Mouse (Mus musculus) thymus, postnatal 10 days (tissue): ENCODE data around the gene Tmed5.
"Not testable (repeated sequence)": the region's sequence is repeated elsewhere in the genome, so short reads cannot be mapped to it uniquely, and the experiment has no call there.

Experiments used
- DNase-seq, 2 experiments: peaks; one replicate each; pipeline ENCODE4 v3.0.0; 2021; ENCODE audit warnings: low spot score in 2 of 2

The Tmed5 gene

DNA sequence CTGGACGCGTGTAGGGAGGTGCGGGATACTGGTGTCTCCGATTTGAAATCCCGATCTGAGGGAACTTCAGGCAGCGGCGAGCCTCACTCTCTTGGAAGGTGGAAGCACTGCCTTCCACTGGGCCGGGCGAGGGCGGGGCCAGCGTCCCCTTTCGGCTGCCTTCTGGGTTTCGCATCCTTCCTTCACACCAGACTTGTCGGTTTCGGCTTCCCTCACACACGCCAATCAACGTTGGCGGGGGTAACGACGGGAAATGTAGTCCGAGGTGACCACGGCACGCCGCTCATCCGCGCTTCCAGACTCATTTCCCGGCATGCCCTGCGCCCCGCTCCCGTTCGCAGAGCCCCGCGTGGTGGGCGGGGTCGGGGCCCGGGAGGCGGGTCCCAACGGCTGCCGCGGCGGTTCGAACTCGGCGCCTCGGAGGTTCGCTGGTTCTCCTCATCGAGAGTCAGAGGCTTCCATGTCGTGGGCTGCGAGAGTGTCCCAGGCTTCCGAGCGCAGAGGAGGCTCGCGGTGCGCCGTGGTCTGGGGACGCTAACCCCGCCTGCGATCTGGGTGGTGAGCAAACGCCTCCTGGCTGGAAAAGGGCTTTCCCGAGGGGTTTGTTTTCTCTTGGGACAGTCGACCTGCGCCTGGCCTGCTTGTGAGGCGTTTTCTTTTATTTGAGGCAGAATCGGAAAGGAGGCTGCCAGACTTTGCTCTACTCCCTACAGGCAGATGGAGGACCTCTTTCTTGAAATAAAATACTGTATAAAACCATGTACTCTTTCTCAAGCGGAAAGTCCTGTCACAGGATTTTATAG is at the start of gene Tmed5, which contains the start of gene Ccdc18:
Gene Tmed5 (minus strand): TSS at position 180 of the 803 bp plus-strand sequence.
Gene Ccdc18 (plus strand): TSS at position 435 of the 803 bp plus-strand sequence.
- peak; percentile 95 to 97 for DNase-seq

DNA sequence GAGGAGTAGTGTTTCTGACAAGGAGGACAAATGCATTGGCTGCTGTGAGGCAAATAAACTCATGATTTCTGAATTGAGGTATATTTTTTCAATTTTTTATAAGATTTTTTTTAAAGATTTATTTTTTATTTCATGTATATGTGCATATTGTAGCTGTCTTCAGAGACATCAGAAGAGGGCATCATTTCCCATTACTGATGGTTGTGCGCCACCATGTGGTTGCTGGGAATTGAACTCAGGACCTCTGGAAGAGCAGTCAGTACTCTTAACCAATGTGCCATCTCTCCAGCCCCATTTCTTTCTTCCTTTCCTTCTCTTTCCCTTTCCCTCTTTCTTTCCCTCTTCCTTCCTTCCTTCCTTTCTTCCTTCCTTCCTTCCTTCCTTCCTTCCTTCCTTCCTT is 31.3 kb upstream of the Tmed5 start:
- DNase-seq = peak; percentile 49 to 67

DNA sequence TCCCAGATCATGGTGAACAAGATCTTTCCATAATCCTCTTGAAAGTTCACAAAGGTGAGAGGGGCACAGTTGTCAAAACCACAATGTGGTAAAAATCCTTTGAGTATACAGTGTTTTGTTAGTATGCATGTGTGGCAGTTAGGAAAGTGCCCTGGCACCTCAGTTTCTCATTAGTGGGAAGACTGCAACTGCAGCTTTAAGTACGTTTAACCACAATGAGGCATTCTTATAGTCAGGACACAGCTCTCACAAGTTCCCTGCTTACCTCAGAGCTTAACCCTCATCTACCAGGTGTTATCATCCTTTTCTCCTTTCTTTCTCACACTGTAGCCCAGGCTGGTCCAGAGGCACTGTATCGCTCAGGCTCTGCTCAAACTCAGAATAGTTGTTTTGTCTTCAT is 28.4 kb upstream of the Tmed5 start:
- peak in 1 of 2 experiments; percentile 4 for DNase-seq

DNA sequence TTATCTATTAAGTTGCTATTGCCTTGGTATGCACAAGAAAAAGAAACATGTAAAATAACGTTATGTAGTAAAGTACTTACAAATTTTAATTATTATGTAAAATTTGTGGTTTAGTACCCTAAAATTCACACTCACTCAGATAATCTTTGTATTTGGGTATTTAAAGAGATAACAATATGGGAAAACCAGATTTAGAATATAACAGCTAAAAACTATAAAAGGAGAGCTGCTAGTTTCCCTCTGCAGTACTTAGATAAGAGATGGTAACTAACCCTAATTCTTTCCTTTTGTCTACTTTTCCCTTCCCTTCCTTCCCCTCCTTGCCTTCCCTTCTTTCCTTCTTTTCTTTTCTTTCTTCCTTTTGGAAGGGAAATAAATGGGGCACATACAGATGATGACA is 20.2 kb upstream of the Tmed5 start:
- no peak for DNase-seq

DNA sequence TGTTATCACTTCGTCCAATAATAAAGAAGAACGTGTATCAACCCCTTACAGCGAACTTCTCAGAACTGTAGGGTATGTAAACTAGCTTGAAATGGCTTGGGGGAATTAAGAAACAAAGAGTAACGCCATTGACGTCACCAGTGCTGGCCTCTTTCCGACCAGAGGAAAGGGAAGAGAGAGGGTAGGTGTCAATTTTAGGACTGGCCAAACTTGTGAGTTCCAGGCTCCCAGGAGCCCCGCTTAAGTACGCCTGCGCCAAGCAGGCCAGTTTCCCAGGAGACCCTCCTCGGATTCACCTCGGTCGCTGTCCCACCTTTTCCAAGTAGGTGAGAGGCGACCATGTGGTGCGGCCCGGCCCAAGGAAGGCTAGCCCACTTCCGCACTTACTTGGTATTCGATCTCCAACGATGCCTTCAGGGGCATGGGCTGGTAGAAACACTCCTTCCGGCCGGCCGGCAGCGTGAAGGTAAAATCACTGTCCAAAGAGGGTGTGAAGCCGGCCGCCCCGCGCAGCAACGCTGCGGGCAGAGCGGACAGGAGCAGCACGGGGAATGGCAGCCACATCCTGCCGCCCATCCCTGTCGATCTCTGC is 475 bp downstream of the Tmed5 start:
- DNase-seq = no peak

DNA sequence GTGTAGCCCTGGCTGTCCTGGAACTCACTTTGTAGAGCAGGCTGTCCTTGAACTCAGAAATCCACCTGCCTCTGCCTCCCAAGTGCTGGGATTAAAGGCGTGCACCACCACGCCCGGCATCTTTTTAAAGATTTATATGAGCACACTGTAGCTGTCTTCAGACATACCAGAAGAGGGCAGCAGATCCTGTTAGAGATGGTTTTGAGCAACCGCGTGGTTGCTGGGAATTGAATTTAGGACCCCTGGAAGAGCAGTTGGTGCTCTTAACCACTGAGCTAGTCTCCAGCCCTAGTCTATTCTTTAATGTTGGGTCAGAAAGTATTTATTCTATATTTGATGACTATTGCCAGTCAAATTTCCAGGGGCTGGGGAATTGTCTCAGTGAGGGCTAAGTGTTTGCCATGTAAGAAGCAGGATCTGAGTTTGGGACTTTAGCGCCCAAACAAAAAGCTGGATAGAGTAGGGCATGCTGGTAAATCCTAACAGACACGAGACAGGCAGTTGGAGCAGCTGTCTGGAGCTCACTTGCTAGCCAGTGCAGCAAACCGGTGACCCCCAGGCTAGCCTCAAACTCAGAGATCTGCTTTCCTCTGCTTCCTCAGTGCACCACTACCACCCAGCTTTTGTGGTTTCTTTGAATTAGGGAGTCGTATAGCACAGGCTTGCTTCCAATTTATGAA is 12.1 kb downstream of the Tmed5 start:
- peak in 1 of 2 experiments; percentile 6 for DNase-seq

DNA sequence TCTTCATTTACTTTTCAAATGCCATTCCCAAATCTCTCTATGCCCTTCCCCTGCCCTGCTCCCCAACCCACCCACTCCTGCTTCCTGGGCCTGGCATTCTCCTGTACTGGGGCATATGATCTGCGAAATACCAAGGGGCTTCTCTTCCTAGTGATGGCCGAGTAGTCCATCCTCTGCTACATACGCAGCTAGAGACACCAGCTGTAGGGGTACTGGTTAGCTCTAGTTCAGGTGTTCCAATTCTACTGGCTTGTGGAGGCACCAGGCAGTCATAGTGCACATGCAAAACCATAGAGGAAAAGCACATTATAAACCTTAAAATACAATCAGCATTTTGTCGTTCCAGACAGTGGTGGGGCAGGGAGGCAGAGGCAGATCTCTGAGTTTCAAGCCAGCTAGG is 14.7 kb downstream of the Tmed5 start:
- DNase-seq = no peak

DNA sequence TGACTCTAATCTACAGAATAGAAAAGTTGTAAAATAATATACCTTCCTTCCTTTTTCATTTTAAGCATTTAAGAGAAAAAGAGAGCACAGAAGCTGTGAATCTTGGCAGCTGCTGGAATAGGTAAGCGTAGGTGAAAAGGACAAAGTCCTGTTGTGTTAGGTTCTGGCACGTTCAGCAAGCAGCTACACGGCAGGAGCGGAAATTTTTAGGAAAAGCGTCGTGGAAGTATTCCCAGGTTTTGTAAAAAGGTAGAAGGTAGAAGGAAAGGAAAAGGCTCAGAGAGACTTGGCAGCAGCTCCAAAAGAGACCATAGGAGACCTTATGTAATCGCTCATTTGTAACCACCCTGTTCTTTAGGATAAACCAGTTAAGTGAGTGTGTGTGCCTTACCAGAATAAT is 23.1 kb downstream of the Tmed5 start:
- DNase-seq = no peak

DNA sequence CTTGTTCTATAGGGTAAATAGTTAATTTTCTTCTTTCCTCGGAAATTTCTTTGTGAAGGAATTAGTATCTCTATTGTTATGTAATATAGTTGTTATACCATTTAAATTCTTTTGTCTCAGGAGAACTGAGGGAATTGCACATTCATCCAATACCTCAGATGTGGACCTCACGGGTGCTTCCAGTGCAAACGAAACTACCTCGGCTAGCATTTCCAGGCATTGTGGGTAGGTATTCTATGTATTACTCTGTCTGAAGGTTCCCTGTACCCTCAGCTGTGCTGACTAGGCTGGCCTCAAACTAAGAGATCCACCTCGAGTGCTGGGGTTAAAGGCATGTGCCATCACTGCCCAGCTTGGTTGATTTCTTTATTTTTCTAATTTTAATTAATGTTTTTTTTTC is 28.1 kb downstream of the Tmed5 start:
- DNase-seq = no peak

DNA sequence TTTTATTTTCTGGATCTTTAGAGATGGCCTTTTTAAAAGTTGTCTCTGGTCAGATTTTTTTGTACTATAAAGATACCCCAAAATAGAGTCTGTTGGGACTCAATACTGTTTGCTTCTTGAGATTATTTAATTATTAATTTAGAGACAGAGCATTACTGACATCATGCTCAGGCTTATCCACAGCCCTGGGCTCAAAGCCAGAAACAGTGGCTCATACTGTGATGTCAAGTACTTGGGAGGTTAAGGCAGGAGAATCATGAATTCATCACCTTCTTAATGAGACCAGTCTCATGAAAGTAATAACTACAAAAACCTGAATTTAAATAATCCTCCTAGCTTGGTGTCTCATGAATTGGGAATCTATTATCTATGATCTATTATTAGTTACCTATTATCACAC is 32.2 kb downstream of the Tmed5 start:
- DNase-seq = no peak

DNA sequence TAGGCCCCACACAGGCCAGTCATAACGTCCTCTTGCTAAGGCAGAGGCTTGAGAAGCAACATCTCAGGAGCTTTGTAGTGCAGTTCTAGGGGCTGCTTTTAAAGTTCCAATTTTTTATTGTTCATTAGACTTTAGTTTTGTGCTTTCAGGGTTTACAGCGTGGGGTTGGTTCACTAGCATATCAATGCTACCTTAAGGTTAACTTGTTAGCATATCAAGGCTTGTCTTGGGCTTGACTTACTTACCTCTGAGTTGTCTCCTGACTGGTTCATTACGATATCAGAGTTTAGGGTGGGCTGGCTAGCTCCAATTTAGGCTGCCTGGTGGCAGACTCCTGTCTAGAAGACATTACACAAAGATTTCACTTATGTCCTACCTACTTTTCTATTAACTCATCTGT is 34.7 kb downstream of the Tmed5 start:
- no peak for DNase-seq

DNA sequence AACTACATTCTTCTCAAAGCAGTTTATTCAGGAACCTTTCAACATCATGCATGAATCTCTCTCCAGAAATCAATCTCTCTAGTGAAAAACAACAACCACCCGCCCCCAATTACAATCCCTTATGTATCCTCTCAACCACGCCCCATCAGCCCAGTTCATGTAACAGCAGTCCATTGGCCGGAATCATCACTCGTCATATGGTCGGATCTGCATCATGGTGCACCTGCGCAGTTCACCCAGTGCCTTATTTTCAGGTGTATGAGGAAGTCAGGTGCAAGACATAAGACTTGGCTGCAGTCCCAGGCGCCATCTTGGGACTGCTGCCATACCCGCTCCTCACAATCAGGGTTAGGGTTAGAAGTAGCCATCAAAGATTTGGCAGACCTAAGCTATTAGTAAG is 39.7 kb downstream of the Tmed5 start:
- DNase-seq = not testable (repeated sequence)

DNA sequence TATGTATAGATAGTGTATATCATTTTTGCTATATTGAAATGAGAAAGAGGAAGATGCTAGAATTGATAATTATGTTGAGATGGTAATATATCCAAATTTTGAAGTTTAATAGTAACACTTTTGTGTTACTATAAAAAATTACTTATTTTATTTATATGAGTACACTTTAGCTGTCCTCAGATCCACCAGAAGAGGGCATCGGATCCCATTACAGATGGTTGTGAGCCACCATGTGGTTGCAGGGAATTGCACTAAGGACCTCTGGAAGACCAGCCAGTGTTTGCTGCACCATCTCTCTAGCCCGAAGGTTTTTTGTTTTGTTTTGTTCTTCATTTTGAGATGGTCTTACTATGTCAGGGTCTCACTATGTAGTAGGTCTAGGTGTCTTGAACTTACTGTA is 47.0 kb downstream of the Tmed5 start:
- peak in 1 of 2 experiments; percentile 13 for DNase-seq

DNA sequence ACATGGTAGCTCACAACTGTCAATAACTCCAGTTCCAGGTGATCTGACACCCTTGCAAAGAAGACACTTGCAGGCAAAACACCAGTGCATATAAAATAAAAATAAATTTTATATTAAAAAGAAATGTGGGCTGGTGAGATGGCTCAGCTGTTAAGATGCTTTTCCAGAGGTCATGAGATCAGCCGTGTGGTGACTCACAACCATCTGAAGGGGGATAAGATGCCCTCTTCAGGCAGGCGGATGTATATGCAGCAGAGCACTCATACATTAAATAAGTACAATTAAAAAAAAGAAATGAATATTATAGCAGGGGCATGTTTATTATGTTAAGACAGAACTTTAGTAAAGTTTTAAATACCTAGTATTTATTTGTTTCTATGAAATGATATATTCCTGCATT is 50.0 kb downstream of the Tmed5 start:
- peak in 1 of 2 experiments; percentile 39 for DNase-seq

DNA sequence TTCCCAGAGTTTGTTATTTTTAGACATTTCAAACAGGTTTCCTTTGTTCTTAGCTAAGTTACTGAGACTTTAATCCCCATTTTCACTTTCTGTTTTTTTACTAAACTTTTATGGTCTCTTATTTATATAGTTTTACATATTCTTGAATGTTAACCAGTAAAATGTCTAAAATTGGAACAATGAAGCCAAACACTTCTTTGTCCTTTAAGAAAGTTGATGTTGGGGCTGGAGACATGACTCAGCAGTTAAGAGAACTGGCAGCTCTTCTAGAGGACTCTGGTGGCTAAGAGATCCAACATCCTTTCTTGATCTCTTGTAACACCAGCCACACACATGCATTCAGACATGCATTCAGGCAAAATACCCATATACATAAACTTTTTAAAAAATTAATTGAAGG is 52.8 kb downstream of the Tmed5 start:
- DNase-seq = no peak

DNA sequence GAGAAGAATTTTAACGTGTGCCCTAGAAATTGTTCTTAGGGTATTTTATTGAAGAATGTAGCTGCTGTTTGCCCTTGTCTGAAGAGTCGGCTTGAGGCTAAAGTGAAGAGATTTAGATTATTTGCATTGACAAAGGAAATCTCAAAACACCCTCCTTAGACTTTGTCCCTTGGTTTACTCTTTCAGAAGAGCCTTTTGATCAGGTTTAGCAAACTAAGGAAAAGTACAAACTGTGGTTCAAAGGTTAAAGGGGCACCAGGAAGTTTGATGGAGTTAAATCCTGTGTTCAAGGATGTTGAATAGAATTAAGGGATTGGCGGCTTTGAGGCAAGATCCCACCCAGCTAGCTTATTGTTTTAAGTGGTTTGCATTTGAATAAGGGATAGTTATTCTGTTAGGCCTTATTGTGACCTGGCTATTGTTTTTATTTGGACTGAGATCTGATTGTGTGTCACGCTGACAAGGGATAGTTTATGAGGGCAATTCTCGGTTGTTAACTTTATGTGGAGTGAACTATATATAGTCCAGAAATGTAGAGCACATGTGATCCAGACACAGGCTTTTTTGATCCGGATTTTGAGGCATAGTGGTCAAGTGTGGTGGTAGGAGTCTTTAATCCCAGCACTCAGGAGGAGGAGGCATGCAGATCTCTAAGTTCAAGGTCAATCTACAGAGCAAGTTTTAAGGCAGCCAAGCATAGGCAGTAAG is 55.4 kb downstream of the Tmed5 start:
- no peak for DNase-seq

DNA sequence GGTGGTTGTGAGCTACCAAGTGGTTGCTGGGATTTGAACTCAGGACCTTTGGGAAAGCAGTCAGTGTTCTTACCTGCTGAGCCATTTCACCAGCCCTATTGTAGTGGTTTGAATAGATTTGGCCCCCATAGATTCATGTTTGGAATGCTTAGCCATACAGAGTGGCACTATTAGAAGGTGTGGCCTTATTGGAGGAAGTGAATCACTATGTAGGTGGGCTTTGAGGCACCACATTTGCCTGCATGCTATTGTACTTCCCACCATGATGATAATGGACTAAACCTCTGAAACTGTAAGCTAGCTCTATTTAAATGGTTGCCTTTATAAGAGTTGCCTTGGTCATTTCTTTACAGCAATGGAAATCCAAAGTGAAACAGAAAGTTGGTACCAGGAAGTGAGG is 56.2 kb downstream of the Tmed5 start:
- no peak for DNase-seq

DNA sequence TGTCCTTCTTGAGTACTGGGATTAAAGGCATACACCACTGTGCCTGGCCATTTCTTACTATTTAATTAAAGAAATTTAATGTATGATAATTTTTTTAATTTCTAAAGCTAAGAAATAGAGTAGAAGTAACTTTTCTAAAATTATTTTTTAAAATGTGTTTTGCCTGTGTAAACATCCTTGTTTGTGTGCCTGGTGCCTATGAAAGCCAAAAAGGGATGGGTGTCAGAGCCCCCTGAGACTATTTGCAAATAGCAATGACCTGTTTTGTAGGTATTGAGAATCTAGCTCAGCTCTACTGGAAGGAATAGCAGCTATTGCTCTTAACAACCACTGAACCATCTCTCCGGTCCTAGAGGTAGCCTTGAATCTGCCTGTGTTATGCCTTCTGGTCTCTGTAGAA is 60.1 kb downstream of the Tmed5 start:
- DNase-seq = no peak

DNA sequence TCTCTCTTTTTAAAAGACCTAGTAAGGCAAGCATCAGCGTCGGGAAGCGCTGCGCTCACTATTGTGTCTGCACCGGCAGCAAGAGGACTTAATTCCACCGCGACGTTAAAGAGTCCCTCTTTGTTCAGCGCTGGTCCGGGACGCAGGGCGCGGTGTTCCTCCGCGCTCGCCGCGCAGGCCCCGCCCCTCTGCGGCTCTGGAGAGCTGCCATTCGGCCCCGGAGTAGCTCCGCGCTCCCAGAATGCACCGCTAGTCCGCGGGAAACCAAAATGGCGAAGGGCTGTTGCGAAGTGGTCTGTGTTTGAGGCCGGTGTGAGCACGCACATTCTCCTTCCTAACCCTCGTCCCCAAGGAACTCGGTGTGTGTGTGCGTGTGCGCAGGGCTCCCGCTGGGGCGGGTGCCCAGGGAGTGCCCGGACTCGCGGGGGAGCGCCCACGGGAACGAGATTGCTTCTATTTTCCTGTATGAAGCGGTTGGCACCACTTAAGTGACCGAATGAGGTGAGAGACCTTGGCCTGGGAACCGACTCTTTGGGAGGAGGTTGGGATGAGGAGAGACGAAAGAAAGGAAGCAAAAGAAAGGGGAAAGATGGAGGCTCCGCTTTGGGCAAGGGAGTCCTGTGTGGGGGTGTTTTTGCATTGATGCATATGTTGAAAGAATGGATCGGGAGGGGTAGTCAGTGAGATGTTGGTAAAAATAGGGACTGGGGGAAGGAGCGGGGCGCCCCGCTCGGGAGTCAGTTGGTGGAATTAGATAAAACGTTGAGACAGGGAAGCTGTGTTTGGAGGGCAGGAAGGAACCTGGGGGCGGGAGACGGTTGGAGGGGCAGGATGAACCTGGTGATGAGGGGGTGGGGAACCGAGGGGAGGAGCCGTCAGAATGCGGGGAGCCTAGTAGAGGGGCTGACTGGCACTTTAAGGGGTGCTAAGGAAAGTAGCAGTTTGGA is 66.7 kb downstream of the Tmed5 start, which contains the start of gene Mtf2:
Gene Mtf2 (plus strand): TSS at position 210 of the 947 bp plus-strand sequence.
- peak; percentile 94 to 95 for DNase-seq

DNA sequence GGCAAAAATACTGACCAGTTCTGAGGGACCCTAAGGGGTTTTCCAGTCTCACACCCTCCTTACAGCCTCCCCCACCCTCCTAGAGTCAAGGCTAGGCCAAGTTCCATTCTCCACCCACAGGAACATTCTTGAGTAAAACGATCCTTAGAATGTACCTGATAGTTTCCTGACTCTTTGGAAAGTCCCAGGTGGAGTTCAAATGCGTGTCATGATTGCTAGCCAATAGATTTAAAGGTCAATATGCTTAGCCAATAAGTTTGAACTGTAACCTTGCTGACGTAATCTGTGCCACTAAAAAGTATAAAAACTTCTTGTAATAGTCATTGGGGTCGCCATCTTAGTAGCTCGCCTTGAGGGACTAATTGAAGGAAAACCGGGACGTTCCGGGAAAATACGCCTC is 72.0 kb downstream of the Tmed5 start:
- no peak for DNase-seq
